Mouse (Mus musculus) cerebellum, adult 2 months (tissue): ENCODE results near the gene Rnf32.

Source experiments
- CTCF ChIP-seq: fragments of 200-500 bp; IDR thresholded peaks from 2 replicates; pipeline ENCODE4 v1.5.1; 2011; ENCODE audit warnings: low read depth, mild to moderate bottlenecking, control low read depth, low read length, moderate library complexity, borderline replicate concordance; ENCODE audit not compliant: insufficient read depth
- POLR2A ChIP-seq: fragments of 200-500 bp; IDR thresholded peaks from 2 replicates; pipeline ENCODE4 v1.6.1; 2011; ENCODE audit warnings: low read length, control low read depth, borderline replicate concordance; ENCODE audit not compliant: insufficient read depth

- no peak for TF ChIP-seq CTCF
- TF ChIP-seq POLR2A: no peak
Observed at GRCm38 (mm10) chr5:29270879-29271278, 75.1 kb downstream of the Rnf32 start.
